Mouse (Mus musculus) v-Abl transformed pro-B cells (cell line): Measurements from ENCODE around the gene Faap100.
"Not testable (repeated sequence)": the region's sequence is repeated elsewhere in the genome, so short reads cannot be mapped to it uniquely, and the experiment has no call there.

ENCODE experiments used
- in situ Hi-C, 2 experiments: fragments of 400-800 bp; cut with MboI; formaldehyde crosslinking; loops; one replicate each; pipeline ENCODE4 v1.15.1; 2025; ENCODE audit not compliant: unreplicated experiment in 2 of 2

The Faap100 gene

DNA sequence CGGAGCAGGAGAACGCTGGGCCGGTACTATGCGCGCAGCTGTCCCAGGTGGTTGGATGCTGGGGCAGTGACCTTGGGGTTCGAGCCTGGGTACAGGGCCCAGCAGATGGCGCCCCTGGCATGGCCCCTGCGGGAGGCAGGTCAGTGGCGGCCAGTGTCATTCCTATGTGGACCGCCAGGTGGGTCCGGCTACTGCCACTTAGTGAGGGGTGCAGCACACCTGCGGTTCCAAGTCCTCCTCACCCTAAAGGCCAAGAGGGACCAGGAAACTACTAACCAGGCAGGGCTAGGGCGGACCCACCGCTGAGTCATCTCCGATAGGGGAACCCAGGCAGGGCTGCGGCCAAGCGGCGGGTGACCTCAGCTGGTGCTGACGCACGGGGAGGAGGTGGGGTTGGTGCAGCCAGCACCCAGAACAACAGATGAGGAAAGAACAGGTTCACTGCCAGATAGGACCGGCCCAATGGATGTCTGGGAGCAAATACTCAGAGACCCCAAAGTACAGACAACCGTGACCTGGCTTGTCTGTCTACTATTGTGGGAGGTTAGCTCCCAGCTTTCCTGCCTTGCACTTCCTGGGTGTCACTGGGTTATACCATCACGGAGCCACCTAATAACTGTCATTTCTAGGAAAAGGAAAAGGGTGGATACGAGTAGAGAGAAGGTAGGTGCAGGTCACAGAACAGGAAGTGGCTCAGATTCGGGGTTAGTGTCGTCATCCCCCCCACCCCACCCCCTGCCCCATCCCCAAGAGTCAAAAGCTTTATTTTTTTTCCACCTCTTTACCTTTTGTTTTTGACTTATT is 24.9 kb downstream of the Faap100 start:
- in situ Hi-C loops = loop anchor here in 1 of 2 experiments (5.0 kb wide), 1 partner anchor 69 kb away; no protein-coding TSS in a partner anchor

- in situ Hi-C loops = loop anchor here in 1 of 2 experiments (5.0 kb wide), 1 partner anchor 70 kb away; no protein-coding TSS in a partner anchor
These were observed 25.8 kb downstream of the Faap100 start for GRCm38 (mm10) chr11:120352571-120353290.

DNA sequence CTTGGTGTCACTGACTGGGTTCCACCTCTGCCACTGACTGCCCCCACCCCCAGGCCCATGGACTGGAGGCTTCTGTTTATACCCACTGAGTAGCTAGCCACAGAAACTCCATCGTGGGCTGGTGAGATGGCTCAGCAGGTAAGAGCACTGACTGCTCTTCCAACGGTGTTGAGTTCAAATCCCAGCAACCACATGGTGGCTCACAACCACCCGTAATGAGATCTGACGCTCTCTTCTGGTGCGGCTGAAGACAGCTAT is 26.5 kb downstream of the Faap100 start:
- in situ Hi-C loops = loop anchor here in 1 of 2 experiments (5.0 kb wide), 1 partner anchor 70 kb away; no protein-coding TSS in a partner anchor

DNA sequence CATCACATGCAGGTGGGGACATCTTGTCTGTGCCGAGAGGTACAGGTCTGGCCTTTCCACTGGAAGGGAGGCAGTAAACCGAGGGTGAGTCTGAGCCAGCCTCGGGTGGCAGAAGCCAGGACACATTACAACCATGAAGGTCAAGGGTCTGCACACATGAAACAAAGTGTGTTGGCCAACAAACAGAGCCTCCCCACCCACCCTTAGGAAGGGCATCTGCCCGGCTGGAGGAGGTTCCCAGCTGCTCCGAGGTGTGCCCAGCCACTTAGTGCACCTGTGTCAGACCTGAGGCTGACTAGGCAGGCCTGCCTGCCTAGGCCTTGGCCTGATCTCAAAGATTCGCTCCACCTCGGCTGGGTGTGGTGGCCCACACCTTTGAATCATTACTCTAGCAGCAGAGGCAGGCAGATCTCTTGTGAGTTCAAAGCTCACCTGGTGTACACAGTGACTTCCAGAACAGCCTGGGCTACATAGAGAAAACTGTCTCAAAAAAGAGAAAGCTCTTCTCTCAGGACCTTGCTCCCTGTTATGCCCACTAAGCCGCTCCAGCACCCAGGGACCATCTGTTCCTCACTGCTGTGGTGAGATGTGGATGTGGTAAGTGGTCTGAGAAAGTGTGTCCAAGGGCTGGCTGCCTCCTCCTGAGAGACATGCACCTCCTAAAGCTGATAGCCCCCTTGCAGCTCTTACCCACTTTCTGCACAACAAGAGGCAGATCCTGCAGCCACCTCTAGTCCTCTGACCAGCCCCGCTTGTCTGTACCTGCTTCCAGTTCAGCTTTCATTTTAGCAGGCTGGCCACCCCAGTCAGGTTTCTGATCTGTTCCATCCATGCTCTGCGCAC is 27.1 kb downstream of the Faap100 start:
- in situ Hi-C loops = loop anchor here in 1 of 2 experiments (5.0 kb wide), 1 partner anchor 71 kb away; no protein-coding TSS in a partner anchor

GRCm38 (mm10) chr11:120350711-120351110 is 27.9 kb downstream of the Faap100 start:
- in situ Hi-C loops = loop anchor here in 1 of 2 experiments (5.0 kb wide), 1 partner anchor 72 kb away; no protein-coding TSS in a partner anchor

- in situ Hi-C loops = loop anchor here in 1 of 2 experiments (5.0 kb wide), 1 partner anchor 72 kb away; no protein-coding TSS in a partner anchor
These were observed 28.4 kb downstream of the Faap100 start for GRCm38 (mm10) chr11:120349986-120350702.

DNA sequence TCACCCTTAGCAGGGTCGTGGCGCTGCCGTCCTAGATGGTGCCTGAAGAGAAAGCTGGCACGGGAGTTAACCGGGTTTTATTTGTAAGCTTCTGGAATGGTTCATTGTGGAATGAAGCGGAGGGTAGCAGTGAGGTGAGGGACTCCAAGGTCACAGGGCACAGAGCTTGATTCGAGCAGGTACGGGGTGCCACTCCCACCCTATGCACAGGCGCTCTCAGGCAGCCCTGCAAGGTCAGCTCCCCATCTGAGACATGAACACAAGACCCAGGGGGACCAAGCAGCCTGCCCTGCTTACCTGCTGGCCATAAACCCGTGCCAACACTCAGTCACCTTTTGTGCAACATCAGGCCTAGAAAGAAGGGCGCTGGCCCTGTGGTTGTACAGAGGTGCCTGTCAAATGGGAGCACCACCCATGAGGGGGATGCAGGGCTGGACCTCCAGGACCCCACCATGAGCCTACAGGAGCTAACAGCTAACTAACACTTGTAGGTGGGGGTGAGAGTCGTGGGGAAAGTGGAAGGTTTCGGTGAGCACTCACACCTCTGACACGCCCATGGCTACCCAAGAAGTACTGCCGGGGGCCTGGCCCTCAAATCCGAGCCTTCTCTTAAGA is 29.1 kb downstream of the Faap100 start:
- in situ Hi-C loops = no loop called here

- in situ Hi-C loops = no loop called here
These were observed 29.7 kb downstream of the Faap100 start for GRCm38 (mm10) chr11:120348684-120349370.

DNA sequence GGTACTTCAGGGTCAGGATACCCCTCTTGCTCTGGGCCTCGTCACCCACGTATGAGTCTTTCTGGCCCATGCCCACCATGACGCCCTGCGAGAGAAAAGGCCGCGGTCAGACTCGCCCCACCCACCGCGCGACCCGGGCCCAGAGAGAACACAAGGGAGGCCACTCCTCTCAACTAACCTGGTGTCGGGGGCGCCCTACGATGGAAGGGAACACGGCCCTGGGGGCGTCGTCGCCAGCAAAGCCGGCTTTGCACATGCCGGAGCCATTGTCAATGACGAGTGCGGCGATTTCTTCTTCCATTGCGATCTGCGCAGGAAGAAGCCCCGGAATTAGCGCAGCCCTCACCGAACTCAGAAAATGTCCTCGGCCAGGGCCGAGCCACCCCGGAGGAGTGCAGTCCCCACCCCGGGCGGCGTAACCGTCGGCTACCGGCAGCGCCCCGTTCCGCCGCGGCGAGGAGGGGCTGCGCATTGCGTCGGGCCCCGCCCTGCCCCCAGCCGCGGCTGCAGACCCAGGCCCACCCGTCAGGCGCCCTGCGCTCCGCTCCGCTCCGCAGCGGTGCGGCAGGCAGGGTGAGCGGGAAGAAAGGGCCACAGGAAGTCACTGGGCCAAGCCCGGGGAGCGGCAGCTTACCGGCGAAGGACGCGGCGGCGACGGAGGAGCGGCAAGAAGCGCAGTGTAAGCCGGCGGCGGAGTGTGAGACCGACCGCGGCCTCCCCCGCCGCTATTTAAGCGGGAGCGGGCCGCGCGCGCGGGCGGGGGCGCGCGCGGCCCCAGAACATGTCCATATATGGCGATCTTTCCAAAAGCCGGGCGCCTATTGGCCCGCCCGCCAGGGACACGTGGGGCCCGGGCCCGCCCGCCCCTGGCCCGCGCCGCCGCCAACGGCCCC is 30.5 kb downstream of the Faap100 start, which contains the start of gene Actg1:
TSS of gene Actg1 (minus strand) at position 752 of the 893 bp plus-strand sequence.
- in situ Hi-C loops = no loop called here

DNA sequence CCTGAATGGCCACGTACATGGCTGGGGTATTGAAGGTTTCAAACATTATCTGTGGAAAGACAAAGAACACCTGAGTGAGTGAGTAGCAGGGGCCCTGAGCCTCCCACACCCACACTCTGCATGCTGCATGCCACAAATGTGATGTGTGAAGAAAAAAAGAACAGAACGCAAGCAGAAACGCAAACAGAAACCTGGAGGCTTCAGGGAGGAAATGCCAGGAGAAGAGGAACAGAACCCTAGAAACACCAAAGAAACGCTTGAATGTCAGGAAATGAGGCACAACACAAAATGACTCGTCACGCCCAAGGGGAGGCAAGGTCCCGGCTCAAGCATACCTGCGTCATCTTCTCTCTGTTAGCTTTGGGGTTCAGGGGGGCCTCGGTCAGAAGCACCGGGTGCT is 31.3 kb downstream of the Faap100 start:
- in situ Hi-C loops = no loop called here

GRCm38 (mm10) chr11:120346383-120347034 is 32.1 kb downstream of the Faap100 start:
- in situ Hi-C loops = not testable (repeated sequence)

DNA sequence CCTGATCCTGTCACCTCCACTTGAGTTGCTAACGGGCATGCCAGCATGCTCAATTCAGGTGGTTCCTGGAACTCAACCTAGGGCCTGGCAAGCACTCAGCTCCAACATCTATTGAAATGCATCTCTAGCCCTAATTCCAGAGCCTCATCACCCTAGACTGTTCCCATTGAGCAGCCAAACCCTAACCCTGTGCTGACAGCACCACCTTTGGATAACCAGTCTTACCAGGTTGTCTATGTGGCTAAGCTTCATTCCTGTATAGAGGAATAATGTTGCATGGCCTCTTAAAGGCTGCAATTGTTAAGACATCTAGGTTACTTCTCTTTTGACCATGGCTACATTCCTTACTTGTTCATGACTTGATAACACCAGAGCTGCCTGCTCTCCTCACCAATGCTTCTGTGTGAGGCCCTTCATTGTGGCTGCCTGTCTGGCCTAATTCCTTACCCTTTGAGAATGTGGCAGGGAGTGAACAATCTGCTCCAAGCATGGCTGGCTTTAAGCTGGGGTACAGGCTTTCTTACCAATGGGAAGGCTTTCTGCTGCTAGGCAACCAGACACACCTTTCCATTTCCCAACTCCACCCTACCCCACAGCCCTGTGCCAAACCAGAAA is 33.4 kb downstream of the Faap100 start:
- in situ Hi-C loops = no loop called here

GRCm38 (mm10) chr11:120344310-120344920 is 34.1 kb downstream of the Faap100 start:
- in situ Hi-C loops = no loop called here

DNA sequence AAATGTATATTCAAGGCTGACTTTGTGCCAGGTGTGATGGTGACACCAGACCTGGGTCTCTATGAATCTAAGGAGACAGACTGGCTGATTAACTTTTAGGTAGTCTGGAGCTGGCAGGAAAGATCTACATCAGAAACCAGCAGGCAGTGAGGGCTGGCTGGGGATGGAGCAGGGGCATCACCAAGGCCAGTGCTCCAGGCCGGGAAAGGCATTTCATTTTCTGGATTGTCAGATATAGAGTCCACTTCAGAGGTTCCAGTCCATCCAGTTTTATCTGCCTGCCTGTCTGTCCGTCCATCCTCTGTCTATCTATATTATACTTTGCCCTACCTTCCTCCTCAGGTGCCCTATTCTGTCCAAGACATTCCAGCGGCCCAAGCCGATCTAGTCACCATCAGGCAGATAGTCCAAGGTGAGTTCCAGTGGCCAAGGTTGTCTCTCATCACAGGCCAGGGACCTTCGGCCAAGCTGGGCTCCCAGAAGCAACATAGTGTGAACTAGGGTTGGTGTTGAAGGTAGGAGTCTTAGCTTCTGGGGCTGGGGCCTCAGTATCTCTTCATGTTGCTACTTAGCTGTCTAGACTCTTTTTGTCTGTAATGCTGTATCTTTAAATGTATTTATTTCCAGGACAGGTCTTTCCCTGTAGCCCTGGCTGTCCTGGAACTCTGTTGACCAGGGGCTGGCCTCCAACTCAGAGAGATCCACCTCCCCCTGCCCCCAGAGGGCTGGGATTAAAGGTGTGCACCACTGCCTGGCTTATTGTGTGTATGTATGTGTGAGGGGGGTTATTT is 34.9 kb downstream of the Faap100 start:
- in situ Hi-C loops = no loop called here

DNA sequence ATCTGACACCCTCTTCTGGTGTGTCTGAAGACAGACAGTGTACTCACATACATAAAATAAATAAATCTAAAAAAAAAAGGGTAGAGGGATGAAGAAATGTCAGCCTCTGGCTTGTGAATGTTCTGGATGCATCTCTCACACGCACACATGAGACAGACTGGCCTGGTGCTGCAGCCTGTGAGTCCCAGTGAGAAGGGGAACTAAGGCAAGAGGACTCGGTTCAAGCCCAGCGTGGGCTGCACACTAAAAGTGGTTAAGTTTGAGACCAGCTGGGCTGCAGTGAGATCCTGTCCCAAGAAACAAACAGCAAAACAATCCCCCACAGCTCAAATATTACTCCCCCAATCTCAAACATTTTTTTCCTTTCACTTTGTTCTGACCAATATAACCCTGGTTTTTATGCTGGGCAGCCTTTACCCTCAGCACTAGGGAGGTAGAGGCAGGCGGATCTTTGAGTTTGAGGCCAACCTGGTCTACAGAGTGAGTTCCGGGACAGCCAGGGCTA is 35.9 kb downstream of the Faap100 start:
- in situ Hi-C loops = no loop called here

GRCm38 (mm10) chr11:120341661-120342060 is 36.9 kb downstream of the Faap100 start:
- in situ Hi-C loops = no loop called here
